Mouse (Mus musculus) midbrain, embryonic 16.5 days (tissue): ENCODE measurements at regions not wholly inside any gene's neighbourhood (a gene's known extent, or its start where the extent isn't known, plus 50 kb on each side); places are given as distances from the start of the nearest gene placed in this dataset.

ENCODE experiments used
- ATAC-seq: fragments of 200-750 bp; cut with Nextera tagmentation; 2 replicates; pipeline ENCODE4 v1.8.0; 2017; ENCODE audit warnings: moderate TSS enrichment
- H3K27ac ChIP-seq: fragments of 300-500 bp; sonication (generic); 2 replicates; pipeline ENCODE4 v1.5.1; 2014; ENCODE audit warnings: mild to moderate bottlenecking, low read length, mixed read lengths
- H3K27me3 ChIP-seq: fragments of 300-500 bp; sonication (generic); 2 replicates; pipeline ENCODE4 v1.6.1; 2014; ENCODE audit warnings: low read depth, low read length, mixed read lengths; ENCODE audit not compliant: control insufficient read depth, insufficient read depth
- H3K36me3 ChIP-seq: fragments of 300-500 bp; sonication (generic); 2 replicates; pipeline ENCODE4 v1.6.1; 2014; ENCODE audit warnings: mild to moderate bottlenecking, low read length, moderate library complexity, mixed read lengths; ENCODE audit not compliant: control insufficient read depth, insufficient read depth
- H3K4me1 ChIP-seq: fragments of 300-500 bp; sonication (generic); 2 replicates; pipeline ENCODE4 v1.6.1; 2014; ENCODE audit warnings: mild to moderate bottlenecking, low read length, mixed read lengths; ENCODE audit not compliant: control insufficient read depth, insufficient read depth
- H3K4me2 ChIP-seq: fragments of 300-500 bp; sonication (generic); 2 replicates; pipeline ENCODE4 v1.6.1; 2014; ENCODE audit warnings: mild to moderate bottlenecking, low read length, mixed read lengths
- H3K4me3 ChIP-seq: fragments of 300-500 bp; sonication (generic); 2 replicates; pipeline ENCODE4 v1.5.1; 2014; ENCODE audit warnings: low read depth, mild to moderate bottlenecking, low read length, moderate library complexity, mixed read lengths
- H3K9ac ChIP-seq: fragments of 300-500 bp; sonication (generic); 2 replicates; pipeline ENCODE4 v1.6.1; 2014; ENCODE audit warnings: low read depth, low read length, mixed read lengths
- H3K9me3 ChIP-seq: fragments of 300-500 bp; sonication (generic); replicated peaks from 2 replicates; pipeline ENCODE4 v1.6.1; 2014; ENCODE audit warnings: mild to moderate bottlenecking, low read length, mixed read lengths; ENCODE audit not compliant: control insufficient read depth, poor library complexity, severe bottlenecking
- WGBS: fragments of 180-500 bp; shearing (Covaris S2); extraction: QIAGEN DNeasy Blood & Tissue Kit; methylation state at CpG from one replicate; pipeline ENCODE4 v1.1.7; 2014; 5-methylcytosine and 5-hydroxymethylcytosine counted together

DNA sequence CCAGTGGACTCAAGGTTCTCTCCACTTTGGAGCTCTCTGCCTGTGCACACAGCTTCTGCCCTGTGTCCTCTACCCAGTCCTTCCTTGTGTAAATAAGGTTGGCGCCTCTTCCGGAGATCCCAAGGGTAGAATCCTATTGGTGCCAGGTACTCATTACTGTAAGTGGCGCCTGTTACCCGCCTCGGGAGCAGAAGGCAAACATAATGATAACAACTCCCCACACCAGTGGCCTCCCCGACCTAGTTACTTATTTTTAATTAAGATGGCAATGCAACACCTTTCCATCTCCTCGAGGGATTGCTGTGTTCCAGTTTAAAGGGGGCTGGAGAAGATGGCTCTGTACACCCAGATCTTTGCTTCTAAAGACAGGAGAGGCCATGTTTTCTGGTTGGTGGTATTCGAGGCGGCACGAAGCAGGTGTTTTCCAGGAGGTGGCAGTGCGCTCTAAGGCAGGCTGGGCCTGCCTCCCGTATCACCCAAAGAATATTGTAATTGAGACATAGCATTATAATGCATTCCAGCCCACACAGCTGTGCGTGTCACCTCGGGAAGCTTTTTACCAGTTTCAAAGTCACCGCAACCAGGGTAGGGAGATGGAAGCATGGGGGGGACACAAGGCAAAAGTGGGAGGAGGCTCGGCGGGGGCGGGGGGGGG is 168.7 kb downstream of the Klf7 start:
- 51% methylated on average over 18 of the region's 18 CpGs for WGBS
- peak; percentile 93 for ATAC-seq
- H3K9ac ChIP-seq: no peak overlapping the region
- no peak overlapping the region for H3K4me3 ChIP-seq
- H3K27me3 ChIP-seq: no peaks in the 10 kb centered on the region
- H3K9me3 ChIP-seq: no peaks in the 10 kb centered on the region
- H3K4me1 ChIP-seq: peaks cover 12% of the 10 kb centered on the region
- H3K36me3 ChIP-seq: no peaks in the 10 kb centered on the region
- no peak overlapping the region for H3K27ac ChIP-seq
- H3K4me2 ChIP-seq: no peak overlapping the region; the same call in 1 of the 2 replicates

GRCm38 (mm10) chr1:63951663-63952062 is 170.4 kb downstream of the Klf7 start:
- H3K4me2 ChIP-seq: no peak overlapping the region
- H3K27me3 ChIP-seq: no peaks in the 10 kb centered on the region
- no peaks in the 10 kb centered on the region for H3K9me3 ChIP-seq
- peak overlapping the region; percentile 51; the same call in 1 of the 2 replicates for H3K27ac ChIP-seq
- H3K36me3 ChIP-seq: no peaks in the 10 kb centered on the region
- H3K4me3 ChIP-seq: no peak overlapping the region
- WGBS: 62% methylated on average over 7 of the region's 7 CpGs
- H3K4me1 ChIP-seq: peaks cover 12% of the 10 kb centered on the region
- ATAC-seq: no peak
- no peak overlapping the region for H3K9ac ChIP-seq

DNA sequence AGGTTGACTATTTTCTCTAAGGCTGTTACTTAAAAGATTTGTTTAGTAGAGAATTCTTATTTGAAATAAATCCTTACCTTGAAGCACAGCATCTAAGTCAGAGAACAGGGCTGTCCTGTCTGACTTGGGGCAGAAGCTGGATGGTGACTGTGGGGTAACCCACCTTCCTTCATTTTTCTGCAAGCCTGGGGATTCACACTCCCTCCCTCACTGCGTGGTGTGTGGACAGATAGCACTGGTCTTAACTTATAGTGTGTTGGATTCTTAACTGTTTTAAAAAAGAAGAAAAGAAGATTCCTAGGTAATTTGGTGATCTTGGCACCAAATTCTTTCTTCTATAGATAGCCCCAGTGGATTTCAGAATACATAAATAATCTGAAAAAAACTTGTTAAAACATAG is 174.8 kb downstream of the Klf7 start:
- no peak for ATAC-seq
- no peak overlapping the region for H3K9ac ChIP-seq
- WGBS: 63% methylated on average over 1 of the region's 1 CpGs

GRCm38 (mm10) chr1:63946834-63947233 is 175.2 kb downstream of the Klf7 start:
- no peak overlapping the region for H3K27ac ChIP-seq
- no peaks in the 10 kb centered on the region for H3K36me3 ChIP-seq
- no peak overlapping the region for H3K4me3 ChIP-seq
- no peaks in the 10 kb centered on the region for H3K27me3 ChIP-seq
- H3K9me3 ChIP-seq: no peaks in the 10 kb centered on the region
- no peak for ATAC-seq
- peaks cover 2% of the 10 kb centered on the region; the same call in 1 of the 2 replicates for H3K4me1 ChIP-seq
- no peak overlapping the region for H3K4me2 ChIP-seq
- no peak overlapping the region for H3K9ac ChIP-seq
- WGBS: 89% methylated on average over 5 of the region's 5 CpGs

More for the DNA sequence above, 174.8 kb downstream of the Klf7 start:
- Histone ChIP-seq H3K27me3 (no peaks in the 10 kb centered on the region), H3K4me1 (peaks cover 6% of the 10 kb centered on the region), H3K9me3 (no peaks in the 10 kb centered on the region), H3K4me2 (no peak overlapping the region), H3K4me3 (no peak overlapping the region), H3K36me3 (no peaks in the 10 kb centered on the region), H3K27ac (no peak overlapping the region)

- no peaks in the 10 kb centered on the region for H3K27me3 ChIP-seq
- no peaks in the 10 kb centered on the region for H3K4me1 ChIP-seq
- H3K4me3 ChIP-seq: no peak overlapping the region
- H3K4me2 ChIP-seq: no peak overlapping the region
- ATAC-seq: no peak
- H3K36me3 ChIP-seq: no peaks in the 10 kb centered on the region
- 53% methylated on average over 3 of the region's 3 CpGs for WGBS
- no peak overlapping the region for H3K9ac ChIP-seq
- H3K9me3 ChIP-seq: no peaks in the 10 kb centered on the region
- H3K27ac ChIP-seq: no peak overlapping the region
These were observed 175.7 kb upstream of the 4933402D24Rik start for GRCm38 (mm10) chr1:63944786-63945185.

GRCm38 (mm10) chr1:63938416-63938815 is 169.3 kb upstream of the 4933402D24Rik start:
- H3K9ac ChIP-seq: no peak overlapping the region
- no peak overlapping the region for H3K4me2 ChIP-seq
- WGBS: 74% methylated on average over 4 of the region's 4 CpGs
- H3K4me1 ChIP-seq: no peaks in the 10 kb centered on the region
- H3K27me3 ChIP-seq: no peaks in the 10 kb centered on the region
- H3K27ac ChIP-seq: no peak overlapping the region
- no peaks in the 10 kb centered on the region for H3K36me3 ChIP-seq
- no peak for ATAC-seq
- H3K9me3 ChIP-seq: no peaks in the 10 kb centered on the region
- no peak overlapping the region for H3K4me3 ChIP-seq

DNA sequence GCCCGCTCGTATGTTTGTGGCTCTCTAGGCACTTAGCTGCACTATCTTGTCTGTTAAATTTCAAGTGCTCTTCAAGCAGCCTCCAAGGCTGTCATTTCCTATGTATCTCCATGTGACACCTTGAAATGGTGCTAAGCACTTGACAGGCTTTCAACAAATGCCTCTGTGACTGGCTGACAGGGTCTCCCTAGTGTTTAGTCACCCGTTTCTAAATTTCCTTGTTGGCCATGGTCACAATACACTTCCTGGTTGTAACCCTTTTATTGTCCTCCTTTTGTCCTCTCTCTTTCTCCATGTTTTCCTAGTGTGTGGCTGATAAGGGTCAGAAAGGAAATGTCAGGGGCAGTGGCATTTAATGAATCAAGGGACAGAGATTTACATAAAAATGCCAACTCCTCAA is 168.4 kb upstream of the 4933402D24Rik start:
- no peaks in the 10 kb centered on the region for H3K36me3 ChIP-seq
- H3K9ac ChIP-seq: no peak overlapping the region
- peaks cover 2% of the 10 kb centered on the region; the same call in 1 of the 2 replicates for H3K4me1 ChIP-seq
- no peaks in the 10 kb centered on the region; the same call in 1 of the 2 replicates for H3K27me3 ChIP-seq
- H3K9me3 ChIP-seq: no peaks in the 10 kb centered on the region
- no peak overlapping the region for H3K27ac ChIP-seq
- no peak overlapping the region for H3K4me3 ChIP-seq
- 42% methylated on average over 3 of the region's 3 CpGs for WGBS
- H3K4me2 ChIP-seq: no peak overlapping the region
- ATAC-seq: no peak

DNA sequence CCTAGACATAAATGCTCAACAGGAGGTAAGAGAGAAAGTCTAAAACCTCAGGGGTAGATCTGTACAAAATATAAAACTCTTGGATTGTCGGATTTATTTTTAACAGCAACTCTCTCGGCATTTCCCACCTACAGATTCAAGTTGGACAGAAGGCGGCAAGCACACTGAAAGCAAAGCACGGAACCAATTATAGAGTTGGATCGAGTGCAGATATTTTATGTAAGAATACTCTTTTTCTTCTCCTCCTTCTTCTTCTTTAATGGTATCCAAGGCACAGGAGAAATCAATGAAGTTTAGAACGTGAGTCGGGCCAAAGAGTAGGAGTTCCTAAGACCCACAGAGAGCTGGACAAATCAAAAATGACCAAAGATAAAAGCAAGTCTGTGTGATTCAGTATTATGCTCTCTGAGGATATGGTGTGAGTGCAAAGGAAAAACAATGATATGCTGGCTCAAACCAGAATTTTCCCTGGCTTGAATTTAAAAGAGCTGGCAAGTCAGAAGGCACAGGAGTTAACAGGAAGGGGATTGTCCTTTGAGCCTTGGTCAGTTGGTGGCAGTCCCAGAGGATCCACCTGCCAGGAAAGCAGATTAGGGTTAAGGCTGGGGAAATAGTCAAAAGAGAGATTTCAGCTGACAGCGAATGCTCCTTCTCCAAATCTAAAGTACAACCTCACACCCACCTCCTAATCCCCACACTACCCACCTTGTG is 165.7 kb upstream of the 4933402D24Rik start:
- Histone ChIP-seq H3K27me3 (no peaks in the 10 kb centered on the region; the same call in 1 of the 2 replicates), H3K36me3 (no peaks in the 10 kb centered on the region), H3K4me1 (peaks cover 2% of the 10 kb centered on the region; the same call in 1 of the 2 replicates), H3K4me2 (no peak overlapping the region), H3K27ac (no peak overlapping the region), H3K9me3 (no peaks in the 10 kb centered on the region), H3K4me3 (no peak overlapping the region), H3K9ac (no peak overlapping the region)
- 85% methylated on average over 8 of the region's 8 CpGs for WGBS
- no peak for ATAC-seq

DNA sequence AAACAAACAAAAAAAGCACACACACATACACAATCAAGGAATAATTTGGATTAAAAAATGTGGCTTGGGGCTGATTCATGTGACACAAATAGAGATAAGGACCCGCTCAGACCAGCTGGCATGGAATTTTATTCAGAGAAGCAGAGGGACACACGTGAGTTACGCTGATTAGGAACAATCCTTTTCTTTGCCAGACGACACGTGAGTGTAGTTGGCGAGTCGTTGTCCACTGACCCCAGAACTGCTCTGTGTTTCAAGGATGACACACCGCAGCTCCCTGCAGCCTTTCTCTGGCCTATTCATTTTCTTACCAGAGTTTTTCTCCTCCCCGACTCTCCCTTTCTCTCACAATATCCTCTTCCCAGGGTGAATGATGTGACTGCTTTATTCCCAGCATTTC is 163.4 kb upstream of the 4933402D24Rik start:
- H3K27ac ChIP-seq: no peak overlapping the region
- 28% methylated on average over 9 of the region's 9 CpGs for WGBS
- no peak overlapping the region for H3K9ac ChIP-seq

More for the DNA sequence above, 163.4 kb upstream of the 4933402D24Rik start:
- peaks cover 2% of the 10 kb centered on the region; the same call in 1 of the 2 replicates for H3K4me1 ChIP-seq
- H3K36me3 ChIP-seq: no peaks in the 10 kb centered on the region
- H3K4me3 ChIP-seq: no peak overlapping the region
- ATAC-seq: no peak
- no peaks in the 10 kb centered on the region; the same call in 1 of the 2 replicates for H3K27me3 ChIP-seq
- no peaks in the 10 kb centered on the region for H3K9me3 ChIP-seq
- H3K4me2 ChIP-seq: no peak overlapping the region
